Mouse (Mus musculus) heart, adult 2 months (tissue): ENCODE results near the gene Ninj1. TPM values are rescaled to one million over a fixed set of nuclear protein-coding genes. Genes with fewer than 3 reads are reported as not detected.

Experiments used
- DNase-seq, 2 experiments: peaks; one replicate each; pipeline ENCODE4 v3.0.0; 2021
- H3K27ac ChIP-seq: fragments of 200-600 bp; 2 replicates; pipeline ENCODE4 v1.8.1; 2022
- H3K27me3 ChIP-seq: fragments of 200-500 bp; 2 replicates; pipeline ENCODE4 v1.6.1; 2012; ENCODE audit warnings: mild to moderate bottlenecking, low read length, inconsistent platforms, mixed read lengths; ENCODE audit not compliant: control insufficient read depth, insufficient read depth
- H3K36me3 ChIP-seq: fragments of 200-500 bp; 2 replicates; pipeline ENCODE4 v1.6.1; 2012; ENCODE audit warnings: low read length, inconsistent platforms; ENCODE audit not compliant: control insufficient read depth, insufficient read depth
- H3K4me1 ChIP-seq: fragments of 200-500 bp; 2 replicates; pipeline ENCODE4 v1.6.1; 2011; ENCODE audit warnings: low read length; ENCODE audit not compliant: control insufficient read depth, insufficient read depth
- H3K4me3 ChIP-seq: fragments of 200-600 bp; 2 replicates; pipeline ENCODE4 v1.8.1; 2022
- H3K79me2 ChIP-seq: fragments of 200-500 bp; replicated peaks from 2 replicates; pipeline ENCODE4 v1.6.1; 2012; ENCODE audit warnings: mild to moderate bottlenecking, inconsistent platforms, low read length, moderate library complexity, mixed read lengths; ENCODE audit not compliant: control insufficient read depth, insufficient read depth
- H3K9ac ChIP-seq: fragments of 200-500 bp; 2 replicates; pipeline ENCODE4 v1.6.1; 2012; ENCODE audit warnings: low read depth, mild to moderate bottlenecking, control low read depth, inconsistent platforms, low read length, mixed read lengths
- CTCF ChIP-seq: fragments of 200-600 bp; IDR thresholded peaks from 2 replicates; pipeline ENCODE4 v1.8.1; 2022; ENCODE audit warnings: antibody characterized with exemption, mild to moderate bottlenecking, moderate library complexity
- EP300 ChIP-seq: fragments of 200-500 bp; IDR thresholded peaks from 2 replicates; pipeline ENCODE4 v1.6.1; 2011; ENCODE audit warnings: low read depth, low read length, control low read depth; ENCODE audit not compliant: insufficient read depth
- POLR2A ChIP-seq: fragments of 200-500 bp; IDR thresholded peaks from 2 replicates; pipeline ENCODE4 v1.6.1; 2011; ENCODE audit warnings: mild to moderate bottlenecking, low read depth, low read length, control low read depth; ENCODE audit not compliant: insufficient read depth
- WGBS: fragments of 180-500 bp; shearing (Covaris S2); methylation state at CpG from one replicate; pipeline ENCODE4 v1.1.7; 2018; 5-methylcytosine and 5-hydroxymethylcytosine counted together
- intact Hi-C: fragments of 180-260 bp; cut with DNase I; formaldehyde crosslinking; loops from one replicate; pipeline ENCODE4 v1.15.1; 2025
- polyA plus RNA-seq: library from polyadenylated mRNA; depleted of rRNA; stranded (reverse); fragments of >200 nt; gene quantifications from 2 replicates; pipeline ENCODE4 v1.2.3, GENCODE M21; 2012; rRNA removed
- total RNA-seq, 2 experiments: library from RNA; stranded (reverse); gene quantifications; 2 replicates each; pipeline ENCODE4 v1.2.3; 2021

Gene Ninj1
- total and polyA plus RNA-seq, 3 experiments = 108 to 220 (median 152) TPM

DNA sequence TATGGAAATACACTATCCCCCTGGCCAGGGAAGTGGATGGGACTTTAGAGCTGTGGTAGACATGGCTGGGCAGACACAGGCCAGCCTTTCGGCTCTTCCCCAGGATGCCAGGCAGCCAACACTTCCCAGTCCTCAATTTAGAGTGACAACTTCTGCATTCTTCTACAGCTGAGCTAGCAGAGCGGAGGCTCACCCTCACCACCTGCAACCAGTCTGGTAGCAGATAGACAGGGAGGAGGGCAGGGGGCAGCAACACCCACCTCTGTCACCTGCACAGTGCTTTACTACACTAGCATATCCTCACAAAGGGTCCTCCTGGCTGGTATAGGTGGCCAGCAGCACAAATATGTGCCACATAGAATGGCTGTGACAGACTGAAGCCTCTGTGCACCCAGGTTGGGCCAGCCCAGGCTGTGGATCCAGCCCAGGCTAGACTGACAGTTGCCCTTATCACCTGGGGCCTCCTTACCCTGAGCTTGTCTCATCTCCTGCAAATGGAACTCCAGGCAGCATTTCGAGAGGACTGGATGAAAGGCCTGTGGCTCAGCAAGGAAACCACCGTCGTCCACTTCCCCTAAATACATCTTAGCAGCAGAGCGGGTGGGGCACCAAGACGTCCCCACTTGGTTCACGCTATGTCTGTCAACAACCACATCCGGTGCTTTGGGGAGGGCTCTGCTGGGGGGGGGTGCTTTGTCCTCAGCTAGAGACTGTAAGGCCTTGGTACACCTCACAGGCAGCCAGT lies 55.2 kb downstream of the Ninj1 start:
- Histone ChIP-seq H3K27me3 (no peaks in the 10 kb centered on the region), H3K27ac (no peak overlapping the region; the same call in 1 of the 2 replicates), H3K9ac (no peak overlapping the region), H3K4me3 (no peak overlapping the region), H3K4me1 (no peaks in the 10 kb centered on the region), H3K79me2 (no peaks in the 10 kb centered on the region), H3K36me3 (no peaks in the 10 kb centered on the region)
- peak in 1 of 2 experiments; percentile 71 for DNase-seq
- WGBS = 42% methylated on average over 9 of the region's 9 CpGs
- intact Hi-C loops = no loop called here
- TF ChIP-seq EP300 = no peak
- no peak for TF ChIP-seq POLR2A
- TF ChIP-seq CTCF = no peak

DNA sequence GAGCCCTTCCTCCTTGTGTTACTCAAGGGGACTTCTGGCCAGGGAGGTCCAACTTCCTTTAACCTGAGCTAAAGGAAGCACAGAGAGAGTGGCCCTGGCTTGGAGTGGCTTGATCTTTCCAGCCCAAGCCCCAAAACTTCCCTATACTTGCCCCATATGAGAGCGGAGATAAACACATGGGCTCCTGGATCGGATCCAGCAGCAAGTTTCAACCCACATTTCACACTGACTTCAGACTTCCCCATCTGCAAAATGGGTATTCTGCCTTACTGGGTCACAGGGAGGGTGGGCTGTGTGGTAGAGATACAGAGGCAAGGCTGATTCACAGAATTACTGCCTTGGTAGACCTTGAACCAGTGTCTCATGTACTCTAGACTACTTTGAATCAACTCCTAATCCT lies 56.2 kb downstream of the Ninj1 start:
- no peak for DNase-seq
- Histone ChIP-seq H3K4me3 (no peak overlapping the region), H3K79me2 (no peaks in the 10 kb centered on the region), H3K36me3 (no peaks in the 10 kb centered on the region), H3K4me1 (no peaks in the 10 kb centered on the region; the same call in 1 of the 2 replicates), H3K27me3 (peaks cover 6% of the 10 kb centered on the region), H3K27ac (no peak overlapping the region; the same call in 1 of the 2 replicates), H3K9ac (no peak overlapping the region)
- TF ChIP-seq POLR2A = no peak
- no peak for TF ChIP-seq EP300
- no peak for TF ChIP-seq CTCF
- WGBS = 86% methylated on average over 2 of the region's 2 CpGs
- intact Hi-C loops = no loop called here

DNA sequence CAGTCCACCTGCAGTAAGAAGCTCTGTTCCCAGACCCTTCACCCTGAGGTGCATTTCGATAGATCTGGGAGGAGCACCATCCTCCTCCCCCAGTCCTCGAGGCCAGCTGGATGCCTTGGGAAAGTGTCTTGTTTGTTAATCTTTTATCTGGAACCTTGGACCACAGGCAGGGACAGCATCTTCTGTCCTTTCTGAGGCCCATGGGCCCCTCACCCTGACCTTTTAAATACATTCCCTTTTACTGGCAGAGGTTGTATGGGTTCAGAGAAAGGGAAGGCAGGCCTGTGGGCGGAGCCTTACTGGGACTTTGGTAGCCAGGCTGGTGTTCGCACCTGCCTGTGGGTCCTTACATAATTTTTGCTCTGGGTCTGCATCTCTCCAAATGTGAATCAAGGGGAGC lies 58.0 kb downstream of the Ninj1 start:
- H3K27ac ChIP-seq = no peak overlapping the region
- no peak overlapping the region for H3K9ac ChIP-seq
- TF ChIP-seq EP300 = no peak
- no peak for TF ChIP-seq CTCF
- TF ChIP-seq POLR2A = no peak
- peaks cover 6% of the 10 kb centered on the region for H3K27me3 ChIP-seq
- H3K79me2 ChIP-seq = no peaks in the 10 kb centered on the region
- intact Hi-C loops = no loop called here
- no peaks in the 10 kb centered on the region; the same call in 1 of the 2 replicates for H3K4me1 ChIP-seq
- DNase-seq = no peak
- no peaks in the 10 kb centered on the region for H3K36me3 ChIP-seq
- H3K4me3 ChIP-seq = no peak overlapping the region
- WGBS = 69% methylated on average over 4 of the region's 4 CpGs

Other genes starting within 250 kb of the Ninj1 start
- gene Fam120a, start 219.5 kb upstream of the Ninj1 start, total RNA-seq = 100 to 1,000 TPM; 102 to 106 TPM
- gene Fam120a, start 219.5 kb upstream of the Ninj1 start, polyA plus RNA-seq = 47.5 and 72.2 TPM in 2 replicates
- gene Wnk2, start 39.5 kb upstream of the Ninj1 start, total RNA-seq = 10 to 100 TPM; 66.7 to 79.4 TPM
- 28.7 and 30.9 TPM in 2 replicates for gene Wnk2, start 39.5 kb upstream of the Ninj1 start, polyA plus RNA-seq
- gene Card19, start 28.6 kb downstream of the Ninj1 start, total RNA-seq = 100 to 1,000 TPM; 138 to 184 TPM
- 179 and 234 TPM in 2 replicates for gene Card19, start 28.6 kb downstream of the Ninj1 start, polyA plus RNA-seq
- gene Susd3, start 61.2 kb downstream of the Ninj1 start, total RNA-seq = under 1 TPM; 0.32 to 0.63 TPM
- 1.1 and 1.4 TPM in 2 replicates for gene Susd3, start 61.2 kb downstream of the Ninj1 start, polyA plus RNA-seq
- gene Fgd3, start 132.8 kb downstream of the Ninj1 start, total RNA-seq = 1 to 10 TPM in 1 of 2 experiments, under 1 TPM in 1; 0.96 to 1.0 TPM
- 0.96 and 0.97 TPM in 2 replicates for gene Fgd3, start 132.8 kb downstream of the Ninj1 start, polyA plus RNA-seq
- gene Bicd2, start 154.1 kb downstream of the Ninj1 start, total RNA-seq = 10 to 100 TPM; 72.4 to 77.6 TPM
- 44.5 and 64.2 TPM in 2 replicates for gene Bicd2, start 154.1 kb downstream of the Ninj1 start, polyA plus RNA-seq
- gene Ippk, start 233.8 kb downstream of the Ninj1 start, total RNA-seq = 1 to 10 TPM; 6.7 to 7.3 TPM
- 4.3 and 6.9 TPM in 2 replicates for gene Ippk, start 233.8 kb downstream of the Ninj1 start, polyA plus RNA-seq